11 mouse cellular contexts compared by ENCODE assay signal in the genomic region with DNA sequence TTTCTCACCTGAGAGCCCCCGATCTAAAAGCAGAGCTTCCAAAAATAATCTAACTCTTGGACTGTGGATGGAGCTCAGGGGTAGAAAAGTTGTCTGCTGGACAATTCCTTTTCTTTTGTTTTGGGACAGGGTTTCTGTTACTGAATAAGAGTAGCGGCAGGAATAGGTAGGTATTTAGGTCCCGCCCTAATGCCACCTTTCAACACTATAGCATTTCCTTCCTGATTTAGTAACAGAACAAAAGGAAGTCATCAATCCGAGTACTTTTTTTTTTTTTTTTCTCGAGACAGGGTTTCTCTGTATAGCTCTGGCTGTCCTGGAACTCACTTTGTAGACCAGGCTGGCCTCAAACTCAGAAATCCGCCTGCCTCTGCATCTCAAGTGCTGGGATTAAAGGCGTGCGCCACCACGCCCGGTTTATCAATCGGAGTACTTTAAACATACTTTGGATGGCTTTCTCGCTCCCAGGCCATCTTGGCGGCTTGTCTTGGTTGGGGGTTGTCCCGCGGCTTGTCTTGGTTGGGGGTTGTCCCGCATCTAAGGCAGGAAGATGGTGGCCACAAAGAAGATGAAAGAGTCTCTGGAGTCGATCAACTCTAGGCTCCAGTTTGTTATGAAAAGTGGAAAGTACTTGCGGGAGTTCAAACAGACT. TPM values are rescaled to one million over a fixed set of nuclear protein-coding genes. Genes with fewer than 3 reads are reported as not detected.
DNase-seq lines count a peak whose midpoint lies in the region; ATAC-seq and TF ChIP-seq lines count a peak whose summit lies in the region.
"Had no signal": no experiment of that assay in that cellular context is flagged by ENCODE, and none has a peak within 500 bp of the region (broad histone marks: within the 10 kb centered on the region; RNA-seq: fewer than 3 reads in every experiment).

No protein-coding gene starts in this region.

- no peak overlapping the region for H3K4me2 ChIP-seq in midbrain, embryonic 13.5 days (replicated peaks)

- H3K36me3 ChIP-seq in embryonic facial prominence, embryonic 10.5 days (replicated peaks): no peaks in the 10 kb centered on the region
- H3K36me3 ChIP-seq in limb, embryonic 10.5 days: no peaks in the 10 kb centered on the region
- no peaks in the 10 kb centered on the region for H3K36me3 ChIP-seq in midbrain, embryonic 13.5 days

- 0 out of 2 replicates have a peak, but pooled peaks have one; percentile 40 for ATAC-seq in neutrophil, adult 5-6 weeks (ENCODE audit: extremely low read depth, insufficient number of reproducible peaks, low FRiP score, poor library complexity, severe bottlenecking)
- no peak for ATAC-seq in midbrain, embryonic 13.5 days

- H3K27ac ChIP-seq in layer of hippocampus, adult 2 months: peak overlapping the region; percentile 81
- peak overlapping the region; percentile 88 for H3K27ac ChIP-seq in embryonic facial prominence, embryonic 10.5 days (replicated peaks)
- H3K27ac ChIP-seq in limb, embryonic 10.5 days: peak overlapping the region; percentile 88
- H3K27ac ChIP-seq in midbrain, embryonic 13.5 days: no peak overlapping the region

- 94% methylated on average over 18 of the region's 18 CpGs for WGBS in embryonic facial prominence, embryonic 10.5 days
- 93% methylated on average over 18 of the region's 18 CpGs for WGBS in limb, embryonic 10.5 days
- 96% methylated on average over 18 of the region's 18 CpGs for WGBS in midbrain, embryonic 13.5 days

- H3K4me1 ChIP-seq in embryonic facial prominence, embryonic 10.5 days: peaks cover 20% of the 10 kb centered on the region
- H3K4me1 ChIP-seq in limb, embryonic 10.5 days: peaks cover 12% of the 10 kb centered on the region
- peaks cover 8% of the 10 kb centered on the region for H3K4me1 ChIP-seq in midbrain, embryonic 13.5 days (replicated peaks)

- TF ChIP-seq CTCF in layer of hippocampus, adult 2 months (conservative IDR thresholded peaks at IDR 0.05): no peak

- no peak overlapping the region for H3K4me3 ChIP-seq in layer of hippocampus, adult 2 months
- no peak overlapping the region for H3K4me3 ChIP-seq in embryonic facial prominence, embryonic 10.5 days
- H3K4me3 ChIP-seq in limb, embryonic 10.5 days: no peak overlapping the region
- no peak overlapping the region for H3K4me3 ChIP-seq in midbrain, embryonic 13.5 days (replicated peaks)

- no peaks in the 10 kb centered on the region for H3K27me3 ChIP-seq in embryonic facial prominence, embryonic 10.5 days (replicated peaks; ENCODE audit: low read depth, poor library complexity, severe bottlenecking)
- no peaks in the 10 kb centered on the region for H3K27me3 ChIP-seq in limb, embryonic 10.5 days (ENCODE audit: low read depth, poor library complexity, severe bottlenecking)
- no peaks in the 10 kb centered on the region for H3K27me3 ChIP-seq in midbrain, embryonic 13.5 days

- H3K9me3 ChIP-seq in embryonic facial prominence, embryonic 10.5 days: no peaks in the 10 kb centered on the region
- no peaks in the 10 kb centered on the region for H3K9me3 ChIP-seq in limb, embryonic 10.5 days (replicated peaks)
- H3K9me3 ChIP-seq in midbrain, embryonic 13.5 days: no peaks in the 10 kb centered on the region

- DNase-seq in layer of hippocampus, adult 2 months (ENCODE audit: low spot score in 2 of 2): no peak
- DNase-seq in layer of hippocampus, postnatal 36 days: no peak
- DNase-seq in embryonic facial prominence, embryonic 10.5 days (ENCODE audit: low spot score): no peak
- no peak for DNase-seq in limb, embryonic 10.5 days (ENCODE audit: low spot score)
- DNase-seq in urinary bladder, postnatal 10 days (ENCODE audit: low spot score): no peak

- H3K9ac ChIP-seq in midbrain, embryonic 13.5 days (replicated peaks): no peak overlapping the region

RNA-seq across cellular contexts. Expression of gene Tex44, which starts 47.1 kb away (rescaled TPM):
- not detected for total RNA-seq in layer of hippocampus, adult 2 months (2021)
- not detected for total RNA-seq in layer of hippocampus, postnatal 36 days (2021)
- polyA plus RNA-seq in embryonic facial prominence, embryonic 10.5 days (2016; fragmentation: Nextera tagmentation; extraction: Ambion mirVana): not detected in 2 replicates
- polyA plus RNA-seq in limb, embryonic 10.5 days (2016; fragmentation: Nextera tagmentation; extraction: Ambion mirVana): not detected in 2 replicates
- total RNA-seq in neutrophil, adult 5-6 weeks (2017): not detected in 2 replicates
- not detected in 2 replicates for polyA plus RNA-seq in midbrain, embryonic 13.5 days (2015; fragmentation: Nextera tagmentation; extraction: Ambion mirVana)
- total RNA-seq: common myeloid progenitor, adult 5-6 weeks; gastrocnemius, postnatal 25 days; layer of hippocampus, postnatal 25 days; monocyte, adult 5-6 weeks had no signal

RNA-seq across cellular contexts. Expression of gene Nmur1, which starts 47.2 kb away (rescaled TPM):
- total RNA-seq in layer of hippocampus, adult 2 months (2021): not detected
- not detected for total RNA-seq in layer of hippocampus, postnatal 36 days (2021)
- 0.24 TPM in 1 of 2 replicates, not detected in the other for polyA plus RNA-seq in embryonic facial prominence, embryonic 10.5 days (2016; fragmentation: Nextera tagmentation; extraction: Ambion mirVana)
- 0.15 and 0.24 TPM in 2 replicates for polyA plus RNA-seq in limb, embryonic 10.5 days (2016; fragmentation: Nextera tagmentation; extraction: Ambion mirVana)
- not detected in 2 replicates for total RNA-seq in neutrophil, adult 5-6 weeks (2017)
- polyA plus RNA-seq in midbrain, embryonic 13.5 days (2015; fragmentation: Nextera tagmentation; extraction: Ambion mirVana): 0.22 TPM in 1 of 2 replicates, not detected in the other
- total RNA-seq: common myeloid progenitor, adult 5-6 weeks; gastrocnemius, postnatal 25 days; layer of hippocampus, postnatal 25 days; monocyte, adult 5-6 weeks had no signal

RNA-seq across cellular contexts. Expression of gene Ptma, which starts 53.3 kb away (rescaled TPM):
- 100 to 1,000 TPM; 478 to 491 TPM for total RNA-seq in layer of hippocampus, adult 2 months (2021)
- 100 to 1,000 TPM; 507 to 508 TPM for total RNA-seq in layer of hippocampus, postnatal 36 days (2021)
- 3,352 and 3,592 TPM in 2 replicates for polyA plus RNA-seq in embryonic facial prominence, embryonic 10.5 days (2016; fragmentation: Nextera tagmentation; extraction: Ambion mirVana)
- 3,283 and 3,422 TPM in 2 replicates for polyA plus RNA-seq in limb, embryonic 10.5 days (2016; fragmentation: Nextera tagmentation; extraction: Ambion mirVana)
- total RNA-seq in neutrophil, adult 5-6 weeks (2017): 1,253 and 1,399 TPM in 2 replicates
- 2,381 and 2,469 TPM in 2 replicates for polyA plus RNA-seq in midbrain, embryonic 13.5 days (2015; fragmentation: Nextera tagmentation; extraction: Ambion mirVana)
